Mouse (Mus musculus) limb, embryonic 11.5 days (tissue): ENCODE results near the gene Trpv3. TPM values are rescaled to one million over a fixed set of nuclear protein-coding genes. Genes with fewer than 3 reads are reported as not detected.
"Not testable (repeated sequence)": the region's sequence is repeated elsewhere in the genome, so short reads cannot be mapped to it uniquely, and the experiment has no call there.

Experiments
- ATAC-seq: fragments of 200-750 bp; cut with Nextera tagmentation; 2 replicates; pipeline ENCODE4 v1.8.0; 2017; ENCODE audit warnings: low read depth; ENCODE audit not compliant: insufficient number of reproducible peaks, low FRiP score, low TSS enrichment
- DNase-seq: peaks from one replicate; pipeline ENCODE4 v3.0.0-alpha.2; 2015; ENCODE audit warnings: low spot score
- H3K27ac ChIP-seq: fragments of 300-500 bp; sonication (generic); replicated peaks from 2 replicates; pipeline ENCODE4 v1.5.1; 2014; ENCODE audit warnings: low read depth, mild to moderate bottlenecking, low read length
- H3K27me3 ChIP-seq: fragments of 300-500 bp; sonication (generic); 2 replicates; pipeline ENCODE4 v1.6.1; 2014; ENCODE audit warnings: mild to moderate bottlenecking, low read length, mixed read lengths; ENCODE audit not compliant: control insufficient read depth, insufficient read depth
- H3K36me3 ChIP-seq: fragments of 300-500 bp; sonication (generic); 2 replicates; pipeline ENCODE4 v1.6.1; 2014; ENCODE audit warnings: mild to moderate bottlenecking, low read length, moderate library complexity, mixed read lengths; ENCODE audit not compliant: control insufficient read depth, insufficient read depth
- H3K4me1 ChIP-seq: fragments of 300-500 bp; sonication (generic); 2 replicates; pipeline ENCODE4 v1.6.1; 2014; ENCODE audit warnings: low read length, mixed read lengths; ENCODE audit not compliant: control insufficient read depth, insufficient read depth
- H3K4me2 ChIP-seq: fragments of 300-500 bp; sonication (generic); 2 replicates; pipeline ENCODE4 v1.6.1; 2014; ENCODE audit warnings: low read depth, mild to moderate bottlenecking, moderate library complexity; ENCODE audit not compliant: severe bottlenecking
- H3K4me3 ChIP-seq: fragments of 300-500 bp; sonication (generic); 2 replicates; pipeline ENCODE4 v1.5.1; 2014; ENCODE audit warnings: low read depth, low read length
- H3K9ac ChIP-seq: fragments of 300-500 bp; sonication (generic); 2 replicates; pipeline ENCODE4 v1.6.1; 2014; ENCODE audit warnings: mild to moderate bottlenecking, low read length
- H3K9me3 ChIP-seq: fragments of 300-500 bp; sonication (generic); 2 replicates; pipeline ENCODE4 v1.6.1; 2016; ENCODE audit warnings: low read length; ENCODE audit not compliant: control insufficient read depth
- WGBS: fragments of 180-500 bp; shearing (Covaris S2); extraction: QIAGEN DNeasy Blood & Tissue Kit; methylation state at CpG from one replicate; pipeline ENCODE4 v1.1.7; 2014; 5-methylcytosine and 5-hydroxymethylcytosine counted together
- polyA plus RNA-seq: library from polyadenylated mRNA; unstranded; fragments of >200 nt; fragmentation: Nextera tagmentation; extraction: Ambion mirVana; gene quantifications from 2 replicates; pipeline ENCODE4 v1.2.1, GENCODE M21; 2014

Trpv3 gene
- polyA plus RNA-seq, 1 experiment from 2014 or later: 0.08 TPM

GRCm38 (mm10) chr11:73315961-73316360, 48.8 kb downstream of the Trpv3 start:
- Histone ChIP-seq H3K36me3 (no peaks in the 10 kb centered on the region), H3K4me3 (no peak overlapping the region), H3K27ac (no peak overlapping the region), H3K27me3 (no peaks in the 10 kb centered on the region), H3K4me2 (no peak overlapping the region), H3K9ac (no peak overlapping the region), H3K9me3 (no peaks in the 10 kb centered on the region), H3K4me1 (no peaks in the 10 kb centered on the region)
- WGBS: 27% methylated on average over 3 of the region's 3 CpGs
- ATAC-seq: no peak
- DNase-seq: no peak

GRCm38 (mm10) chr11:73318581-73318980, 51.4 kb downstream of the Trpv3 start:
- not testable (repeated sequence) for H3K9ac ChIP-seq, H3K4me1 ChIP-seq, H3K27me3 ChIP-seq, ATAC-seq, H3K36me3 ChIP-seq, H3K4me2 ChIP-seq, H3K4me3 ChIP-seq, H3K9me3 ChIP-seq, DNase-seq, H3K27ac ChIP-seq
- WGBS: 80% methylated on average over 2 of the region's 2 CpGs

GRCm38 (mm10) chr11:73321064-73321463, 53.9 kb downstream of the Trpv3 start:
- H3K4me1 ChIP-seq, H3K27ac ChIP-seq, H3K9ac ChIP-seq, ATAC-seq, DNase-seq, H3K27me3 ChIP-seq, H3K4me2 ChIP-seq, H3K9me3 ChIP-seq, H3K36me3 ChIP-seq, H3K4me3 ChIP-seq: not testable (repeated sequence)
- WGBS: 96% methylated on average over 13 of the region's 13 CpGs

GRCm38 (mm10) chr11:73323906-73324830, 57.0 kb downstream of the Trpv3 start:
- Histone ChIP-seq H3K4me2 (no peak overlapping the region), H3K9me3 (no peaks in the 10 kb centered on the region), H3K27ac (no peak overlapping the region), H3K36me3 (no peaks in the 10 kb centered on the region), H3K27me3 (no peaks in the 10 kb centered on the region), H3K4me3 (no peak overlapping the region), H3K4me1 (no peaks in the 10 kb centered on the region), H3K9ac (no peak overlapping the region)
- DNase-seq (no peak), ATAC-seq (no peak)
- 72% methylated on average over 9 of the region's 9 CpGs for WGBS

- H3K4me2 ChIP-seq: no peak overlapping the region
- no peaks in the 10 kb centered on the region for H3K36me3 ChIP-seq
- H3K4me3 ChIP-seq: no peak overlapping the region
- 35% methylated on average over 12 of the region's 12 CpGs for WGBS
- no peaks in the 10 kb centered on the region for H3K9me3 ChIP-seq
- no peak overlapping the region for H3K27ac ChIP-seq
- DNase-seq (peak; percentile 22), ATAC-seq (no peak)
- H3K9ac ChIP-seq: no peak overlapping the region
- H3K27me3 ChIP-seq: no peaks in the 10 kb centered on the region
- no peaks in the 10 kb centered on the region for H3K4me1 ChIP-seq
These were observed 59.3 kb downstream of the Trpv3 start for GRCm38 (mm10) chr11:73326485-73326886.

- Histone ChIP-seq H3K27ac (no peak overlapping the region), H3K36me3 (no peaks in the 10 kb centered on the region), H3K9me3 (no peaks in the 10 kb centered on the region), H3K4me1 (no peaks in the 10 kb centered on the region), H3K4me3 (no peak overlapping the region), H3K4me2 (no peak overlapping the region), H3K9ac (no peak overlapping the region), H3K27me3 (no peaks in the 10 kb centered on the region)
- ATAC-seq: no peak
- no peak for DNase-seq
- WGBS: 83% methylated on average over 4 of the region's 4 CpGs
These were observed 60.2 kb downstream of the Trpv3 start for GRCm38 (mm10) chr11:73327361-73327760.

GRCm38 (mm10) chr11:73329442-73329841, 62.3 kb downstream of the Trpv3 start, which contains the start of the genes Aspa, Gm49340 and Spata22:
Gene Aspa (minus strand): TSS chr11:73329596.
Gene Gm49340 (plus strand): TSS chr11:73329741.
Gene Spata22 (plus strand): TSS chr11:73329741.
- Histone ChIP-seq H3K9ac (no peak within 1 kb of the TSS), H3K4me3 (no peak within 1 kb of the TSS), H3K4me1 (no peaks in the 10 kb centered on the region), H3K4me2 (no peak within 1 kb of the TSS; the same call in 1 of the 2 replicates), H3K27me3 (no peaks in the 10 kb centered on the region), H3K9me3 (no peaks in the 10 kb centered on the region), H3K27ac (no peak within 1 kb of the TSS), H3K36me3 (no peaks in the 10 kb centered on the region)
- no peak for DNase-seq
- no peak for ATAC-seq
- WGBS: 80% methylated on average over 27 of the region's 27 CpGs

GRCm38 (mm10) chr11:73333357-73333756, 66.2 kb downstream of the Trpv3 start:
- no peak for DNase-seq
- H3K4me1 ChIP-seq: no peaks in the 10 kb centered on the region
- H3K9ac ChIP-seq: no peak overlapping the region
- H3K4me3 ChIP-seq: no peak overlapping the region
- H3K36me3 ChIP-seq: no peaks in the 10 kb centered on the region
- no peaks in the 10 kb centered on the region for H3K9me3 ChIP-seq
- no peak overlapping the region for H3K4me2 ChIP-seq
- H3K27ac ChIP-seq: no peak overlapping the region
- 81% methylated on average over 2 of the region's 2 CpGs for WGBS
- H3K27me3 ChIP-seq: no peaks in the 10 kb centered on the region
- no peak for ATAC-seq
